Mouse (Mus musculus): ENCODE measurements around the gene Bmper.

Bmper gene

GRCm38 (mm10) chr9:23447271-23447961 is 224.5 kb downstream of the Bmper start:
- no peak for DNase-seq

- no peak for DNase-seq
Observed at GRCm38 (mm10) chr9:23453309-23453708, 230.4 kb downstream of the Bmper start.

- no peak for DNase-seq
Observed at GRCm38 (mm10) chr9:23457186-23457585, 234.3 kb downstream of the Bmper start.

- no peak for DNase-seq
Observed at GRCm38 (mm10) chr9:23460721-23461120, 237.8 kb downstream of the Bmper start.

GRCm38 (mm10) chr9:23462949-23463608 is 240.2 kb downstream of the Bmper start:
- no peak for DNase-seq

GRCm38 (mm10) chr9:23464981-23465630 is 242.2 kb downstream of the Bmper start:
- no peak for DNase-seq

GRCm38 (mm10) chr9:23469886-23470285 is 247.0 kb downstream of the Bmper start:
- DNase-seq, result no peak

- no peak for DNase-seq
Observed at GRCm38 (mm10) chr9:23485851-23486250, 263.0 kb downstream of the Bmper start.

GRCm38 (mm10) chr9:23486725-23487378 is 264.0 kb downstream of the Bmper start:
- no peak for DNase-seq

- no peak for DNase-seq
Observed at GRCm38 (mm10) chr9:23488265-23488664, 265.4 kb downstream of the Bmper start.

- DNase-seq, result no peak
Observed at GRCm38 (mm10) chr9:23495400-23495799, 272.5 kb downstream of the Bmper start.

- DNase-seq, result no peak
Observed at GRCm38 (mm10) chr9:23497626-23498025, 274.8 kb downstream of the Bmper start.

GRCm38 (mm10) chr9:23533870-23534269 is 311.0 kb downstream of the Bmper start:
- DNase-seq, result no peak

Data from cerebellum, adult 18-20 months (tissue).